Mouse (Mus musculus): ENCODE data around the gene Pou2f3.
A peak's percentile ranks its signal among the peaks of the same experiment; 100 is the strongest.

- TF ChIP-seq POLR2A (IDR thresholded peaks at IDR 0.05; ENCODE audit: insufficient read length, low read depth), result no peak
- no peak for TF ChIP-seq USF1 (IDR thresholded peaks at IDR 0.05; ENCODE audit: low read depth)
- TF ChIP-seq POLR2AphosphoS2 (IDR thresholded peaks at IDR 0.05; ENCODE audit: insufficient read length, low read depth), result no peak
- TF ChIP-seq CEBPB (IDR thresholded peaks at IDR 0.05; ENCODE audit: insufficient read depth, poor library complexity, severe bottlenecking), result no peak
- TF ChIP-seq REST (IDR thresholded peaks at IDR 0.05; ENCODE audit: insufficient read depth, insufficient read length), result no peak
- TF ChIP-seq E2F4 (IDR thresholded peaks at IDR 0.05; ENCODE audit: insufficient read depth), result no peak
- TF ChIP-seq TCF12 (IDR thresholded peaks at IDR 0.05; ENCODE audit: insufficient read depth, poor library complexity, severe bottlenecking), result no peak
- TF ChIP-seq MYOD1 (IDR thresholded peaks at IDR 0.05; ENCODE audit: control insufficient read depth in 1 of 3, insufficient read length in 2 of 3, low read depth in 2 of 3), result peak in 1 of 3 experiments; percentile 10
Observed at GRCm38 (mm10) chr9:43149498-43149897, 60.7 kb downstream of the Pou2f3 start.

Data from myocyte (in vitro differentiated cells).